Mouse (Mus musculus) liver, embryonic 14.5 days (tissue): Measurements from ENCODE around the gene Gm44502. TPM values are rescaled to one million over a fixed set of nuclear protein-coding genes. Genes with fewer than 3 reads are reported as not detected.

Experiments
- ATAC-seq: fragments of 200-750 bp; cut with Nextera tagmentation; 2 replicates; pipeline ENCODE4 v1.8.0; 2017; ENCODE audit warnings: moderate number of reproducible peaks, mild to moderate bottlenecking, moderate library complexity; ENCODE audit not compliant: insufficient read depth
- DNase-seq, 3 experiments: peaks; one replicate each; pipeline ENCODE4 v3.0.0-alpha.2; 2012 to 2013; ENCODE audit warnings: low read depth in 3 of 3, low spot score in 3 of 3
- H3K27ac ChIP-seq: fragments of 300-500 bp; sonication (generic); 2 replicates; pipeline ENCODE4 v1.5.1; 2014; ENCODE audit warnings: moderate library complexity, mild to moderate bottlenecking, control low read depth, inconsistent platforms
- H3K27me3 ChIP-seq: fragments of 300-500 bp; sonication (generic); 2 replicates; pipeline ENCODE4 v1.6.1; 2014; ENCODE audit warnings: mild to moderate bottlenecking, low read length, moderate library complexity; ENCODE audit not compliant: control insufficient read depth, insufficient read depth
- H3K36me3 ChIP-seq: fragments of 300-500 bp; sonication (generic); replicated peaks from 2 replicates; pipeline ENCODE4 v1.6.1; 2014; ENCODE audit warnings: low read depth; ENCODE audit not compliant: control insufficient read depth, insufficient read depth
- H3K4me1 ChIP-seq, 2 experiments: fragments of 200-500 bp in 1 of 2; fragments of 300-500 bp in 1 of 2; sonication (generic) in 1 of 2; replicated peaks; 2 replicates each; pipeline ENCODE4 v1.6.1; 2012 to 2014; ENCODE audit warnings: antibody characterized with exemption in 1 of 2, inconsistent platforms in 1 of 2, low read length in 1 of 2; ENCODE audit not compliant: control insufficient read depth in 2 of 2, insufficient read depth in 2 of 2
- H3K4me2 ChIP-seq: fragments of 300-500 bp; sonication (generic); 2 replicates; pipeline ENCODE4 v1.6.1; 2014; ENCODE audit warnings: low read depth, mild to moderate bottlenecking, control low read depth, moderate library complexity
- H3K4me3 ChIP-seq, 2 experiments: fragments of 200-500 bp in 1 of 2; fragments of 300-500 bp in 1 of 2; sonication (generic) in 1 of 2; 2 replicates each; pipeline ENCODE4 v1.5.1; 2012 to 2014; ENCODE audit warnings: low read depth in 2 of 2, low read length in 2 of 2, mild to moderate bottlenecking in 2 of 2, control low read depth in 1 of 2, inconsistent platforms in 1 of 2, moderate library complexity in 1 of 2; ENCODE audit not compliant: insufficient read depth in 1 of 2
- H3K9ac ChIP-seq: fragments of 300-500 bp; sonication (generic); replicated peaks from 2 replicates; pipeline ENCODE4 v1.6.1; 2014; ENCODE audit warnings: mild to moderate bottlenecking, control low read depth, moderate library complexity
- H3K9me3 ChIP-seq: fragments of 300-500 bp; sonication (generic); 2 replicates; pipeline ENCODE4 v1.6.1; 2016; ENCODE audit warnings: low read length, mixed read lengths; ENCODE audit not compliant: control insufficient read depth
- CTCF ChIP-seq: IDR thresholded peaks from 2 replicates; pipeline ENCODE4 v1.5.1; 2016; ENCODE audit warnings: antibody characterized with exemption, low read depth, control low read depth
- EP300 ChIP-seq: IDR thresholded peaks from 2 replicates; pipeline ENCODE4 v1.6.1; 2016; ENCODE audit warnings: antibody characterized with exemption, low read depth
- WGBS: fragments of 180-500 bp; shearing (Covaris S2); extraction: QIAGEN DNeasy Blood & Tissue Kit; methylation state at CpG from one replicate; pipeline ENCODE4 v1.1.7; 2014; ENCODE audit not compliant: insufficient replicate concordance; 5-methylcytosine and 5-hydroxymethylcytosine counted together
- polyA plus RNA-seq, 2 experiments: library from polyadenylated mRNA; depleted of rRNA in 1 of 2; stranded (reverse) in 1 of 2; unstranded in 1 of 2; fragments of >200 nt; fragmentation: Nextera tagmentation in 1 of 2; extraction: Ambion mirVana in 1 of 2; gene quantifications; 2 replicates each; pipeline versions ENCODE4 v1.2.1 to v1.2.3; 2012 to 2014

Gm44502 gene
- polyA plus RNA-seq, 2 experiments, result 0.14 to 0.19 TPM

DNA sequence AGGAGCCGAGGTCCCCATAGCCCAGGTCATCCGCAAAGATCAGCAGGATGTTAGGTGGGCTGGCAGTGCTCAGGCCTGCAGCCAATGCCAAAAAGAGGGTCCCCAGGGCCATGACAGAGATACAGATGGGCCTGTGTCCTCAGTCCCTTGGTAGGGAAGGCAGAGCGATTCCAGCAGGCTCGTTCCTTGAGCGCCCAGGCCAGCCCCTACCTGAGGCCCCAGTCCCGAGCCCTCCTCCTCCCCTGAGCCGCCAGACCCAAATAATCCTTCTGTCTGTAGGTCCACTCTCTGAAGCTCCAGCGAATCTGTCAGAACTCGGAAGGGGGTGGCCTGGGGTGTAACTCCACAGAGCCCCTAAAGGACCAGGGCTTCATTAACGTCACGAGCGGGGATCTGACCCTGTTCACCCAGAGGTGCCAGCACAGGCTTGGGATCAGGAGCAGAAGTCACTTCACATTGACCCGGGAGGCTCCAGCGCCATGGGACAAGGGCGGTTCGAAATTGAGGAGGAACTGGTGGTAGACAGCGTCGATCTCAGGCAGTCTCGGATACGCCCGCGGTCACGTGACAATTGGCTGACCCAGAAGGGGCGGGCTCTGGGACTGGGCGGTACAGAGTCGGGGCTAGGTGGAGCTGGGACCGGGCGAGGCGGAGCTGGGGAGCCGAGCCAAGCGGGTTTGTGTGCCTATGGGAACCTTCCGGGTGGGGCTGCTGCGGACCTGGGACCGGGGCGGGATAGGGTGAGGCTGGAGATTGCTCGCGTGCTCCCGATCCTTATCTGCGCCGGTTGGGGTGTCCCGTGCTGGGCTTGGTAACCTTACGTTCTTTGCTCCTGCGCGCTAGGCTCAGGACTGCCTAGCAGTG lies 46.3 kb upstream of the Gm44502 start:
- Histone ChIP-seq H3K27me3 (no peaks in the 10 kb centered on the region), H3K9me3 (no peaks in the 10 kb centered on the region), H3K4me2 (peak overlapping the region; percentile 91), H3K36me3 (no peaks in the 10 kb centered on the region), H3K4me1 (peaks cover 6 to 15% of the 10 kb centered on the region in 2 experiments), H3K4me3 (peak overlapping the region; percentile 62 to 73), H3K27ac (peak overlapping the region; percentile 37), H3K9ac (peak overlapping the region; percentile 48)
- DNase-seq, result peak; percentile 87 to 89 (median 88)
- WGBS, result 9% methylated on average over 44 of the region's 44 CpGs
- ATAC-seq, result peak; percentile 95
- TF ChIP-seq EP300 (no peak), CTCF (no peak)

DNA sequence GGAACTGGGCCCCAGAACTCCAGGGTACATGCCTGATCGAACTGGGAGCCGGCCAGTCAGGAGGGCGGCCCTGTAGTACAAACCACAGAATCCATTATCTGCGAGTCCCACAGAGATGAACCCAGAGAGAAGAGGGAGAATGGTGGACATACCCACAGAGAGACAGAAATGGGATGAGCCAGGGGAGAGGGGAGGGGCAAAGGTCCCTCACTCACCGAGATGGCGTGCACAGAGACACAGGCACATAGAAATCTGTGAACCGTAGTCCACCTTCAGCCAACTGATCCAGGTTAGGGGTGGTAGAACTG lies 45.8 kb upstream of the Gm44502 start:
- 32% methylated on average over 7 of the region's 7 CpGs for WGBS
- Histone ChIP-seq H3K9me3 (no peaks in the 10 kb centered on the region), H3K4me1 (peaks cover 6 to 15% of the 10 kb centered on the region in 2 experiments), H3K27ac (no peak overlapping the region), H3K4me3 (peak overlapping the region; percentile 62 to 64; a peak in 3 of 4 replicates), H3K36me3 (no peaks in the 10 kb centered on the region), H3K9ac (no peak overlapping the region), H3K27me3 (no peaks in the 10 kb centered on the region), H3K4me2 (peak overlapping the region; percentile 91)
- no peak for TF ChIP-seq CTCF
- no peak for TF ChIP-seq EP300
- no peak for ATAC-seq
- DNase-seq, result no peak

DNA sequence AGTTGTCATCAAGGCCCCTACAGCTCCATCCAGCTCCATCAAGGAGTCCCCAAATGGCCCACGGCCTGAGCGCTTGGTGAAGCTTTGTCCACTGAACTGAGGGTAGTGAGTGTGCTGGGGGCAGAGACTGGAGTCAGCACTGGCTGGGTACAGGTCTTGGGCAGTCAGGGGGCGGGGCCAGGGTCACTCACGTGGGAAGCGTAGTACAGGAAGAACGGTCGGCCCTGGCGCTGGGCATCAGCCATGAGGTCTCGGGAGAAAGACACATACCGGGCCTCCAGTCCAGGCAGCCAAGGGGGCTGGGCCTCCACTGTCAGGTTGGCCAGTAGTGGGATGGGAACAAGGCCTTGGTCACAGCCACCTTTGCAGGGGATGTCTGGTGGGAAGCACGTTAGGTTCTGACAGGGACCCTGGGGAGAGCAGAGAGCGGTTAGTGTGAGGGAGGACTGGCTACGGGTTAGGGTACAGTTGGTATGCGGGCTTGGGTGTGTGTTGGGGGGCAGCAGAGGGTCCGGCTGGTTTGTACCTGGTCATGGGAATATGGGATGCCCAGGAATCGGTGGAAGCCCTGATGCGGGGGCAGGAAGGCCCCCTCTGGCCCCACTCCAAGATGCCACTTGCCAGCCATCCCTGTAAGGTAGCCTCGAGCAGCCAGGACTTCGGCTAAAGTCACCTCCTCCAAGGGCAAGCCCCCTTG lies 45.2 kb upstream of the Gm44502 start:
- H3K9me3 ChIP-seq, result no peaks in the 10 kb centered on the region
- H3K27me3 ChIP-seq, result no peaks in the 10 kb centered on the region
- no peak overlapping the region for H3K27ac ChIP-seq
- H3K4me3 ChIP-seq, result no peak overlapping the region
- ATAC-seq, result no peak
- no peak for DNase-seq
- 82% methylated on average over 19 of the region's 19 CpGs for WGBS
- H3K4me2 ChIP-seq, result peak overlapping the region; percentile 91
- no peaks in the 10 kb centered on the region for H3K36me3 ChIP-seq
- H3K9ac ChIP-seq, result no peak overlapping the region
- H3K4me1 ChIP-seq, result peaks cover 6 to 15% of the 10 kb centered on the region in 2 experiments
- TF ChIP-seq EP300 (no peak), CTCF (no peak)

DNA sequence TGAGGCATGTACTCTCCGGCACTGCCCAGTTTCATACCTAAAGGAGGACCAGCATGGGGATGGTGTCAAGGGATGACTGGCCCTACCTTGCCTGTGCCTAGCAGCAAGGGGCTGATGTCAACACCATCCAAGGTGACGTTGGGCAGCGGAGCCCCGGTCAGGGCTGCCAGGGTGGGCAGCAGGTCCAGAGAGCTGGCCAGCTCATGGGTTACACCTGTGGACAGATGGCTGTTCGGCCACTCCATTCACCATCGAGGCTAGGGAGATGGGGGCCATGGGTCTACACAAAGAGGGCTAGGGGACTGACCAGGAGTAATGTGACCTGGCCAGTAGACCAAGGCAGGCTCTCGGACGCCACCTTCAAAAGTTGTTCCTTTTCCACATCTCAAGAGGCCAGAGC lies 44.4 kb upstream of the Gm44502 start:
- TF ChIP-seq EP300, result no peak
- TF ChIP-seq CTCF, result no peak
- DNase-seq (no peak), ATAC-seq (no peak)
- no peak overlapping the region for H3K4me3 ChIP-seq
- H3K4me2 ChIP-seq, result no peak overlapping the region
- H3K36me3 ChIP-seq, result no peaks in the 10 kb centered on the region
- H3K9ac ChIP-seq, result no peak overlapping the region
- no peak overlapping the region for H3K27ac ChIP-seq
- no peaks in the 10 kb centered on the region for H3K27me3 ChIP-seq
- peaks cover 6 to 15% of the 10 kb centered on the region in 2 experiments for H3K4me1 ChIP-seq
- 76% methylated on average over 8 of the region's 8 CpGs for WGBS
- H3K9me3 ChIP-seq, result no peaks in the 10 kb centered on the region

DNA sequence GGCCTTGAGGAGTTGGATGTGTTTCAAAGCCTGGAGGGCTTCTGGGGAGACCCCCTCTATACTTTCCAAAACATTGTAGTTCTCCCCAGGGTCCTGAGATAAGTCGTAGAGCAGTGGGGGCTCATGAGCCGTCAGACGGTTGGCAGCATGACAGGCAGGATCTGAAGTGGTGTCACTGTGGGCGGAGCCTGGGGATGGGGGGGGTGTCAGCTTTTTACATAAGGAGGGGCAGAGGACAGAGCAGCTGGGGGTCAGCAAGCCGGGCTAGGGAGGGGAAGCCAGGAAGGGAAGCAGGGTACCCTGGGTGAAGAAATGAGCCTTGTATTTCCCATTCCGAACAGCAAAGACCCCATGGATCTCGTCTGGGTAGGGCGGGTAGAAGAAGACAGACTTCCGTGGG lies 43.9 kb upstream of the Gm44502 start:
- Histone ChIP-seq H3K27me3 (no peaks in the 10 kb centered on the region), H3K9me3 (no peaks in the 10 kb centered on the region), H3K36me3 (no peaks in the 10 kb centered on the region), H3K4me1 (peaks cover 6 to 15% of the 10 kb centered on the region in 2 experiments), H3K9ac (no peak overlapping the region), H3K4me2 (no peak overlapping the region), H3K27ac (no peak overlapping the region), H3K4me3 (no peak overlapping the region)
- WGBS, result 64% methylated on average over 9 of the region's 9 CpGs
- ATAC-seq, result no peak
- TF ChIP-seq CTCF (no peak), EP300 (no peak)
- DNase-seq, result no peak
